Mouse (Mus musculus) regulatory T cell (primary cell): ENCODE measurements around the gene Skap2.

Experiments
- in situ Hi-C: fragments of 300-600 bp; cut with MboI, MseI; formaldehyde crosslinking; loops from one replicate; pipeline ENCODE4 v1.15.1; 2025; ENCODE audit warnings: high pct_unique_total_duplicates

Gene Skap2

GRCm38 (mm10) chr6:52012409-52013244, at the start of gene Skap2:
Skap2 (minus strand) TSS chr6:52012549.
- in situ Hi-C loops = no loop called here

DNA sequence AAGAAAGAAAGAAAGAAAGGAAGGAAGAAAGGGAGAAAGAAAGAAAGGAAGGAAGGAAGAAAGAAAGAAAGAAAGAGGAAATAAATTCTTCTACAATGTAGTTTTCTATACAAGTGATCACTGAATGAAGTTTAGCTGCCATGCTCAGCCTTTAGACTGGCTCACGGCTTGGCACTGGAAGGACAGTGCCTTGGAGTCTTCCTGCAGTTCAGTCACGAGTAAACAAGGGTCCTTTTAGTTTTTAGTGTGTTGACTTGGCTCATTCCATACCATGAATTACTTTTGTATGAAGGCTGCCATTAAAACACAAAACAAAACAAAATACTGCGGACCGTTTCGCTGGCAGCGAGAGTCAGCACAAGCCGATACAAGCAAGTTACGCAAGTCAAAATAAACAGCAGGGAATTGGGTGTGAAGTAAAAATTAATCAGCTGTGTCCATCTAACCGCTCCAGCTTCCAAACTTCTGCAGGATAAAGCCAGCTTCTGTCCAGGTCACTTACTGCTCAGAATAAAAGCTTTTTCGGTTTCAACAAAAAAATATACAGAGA, 46.6 kb upstream of the Skap2 start:
- in situ Hi-C loops = no loop called here

- in situ Hi-C loops = no loop called here
Observed at GRCm38 (mm10) chr6:52058120-52058519, 45.8 kb upstream of the Skap2 start.

DNA sequence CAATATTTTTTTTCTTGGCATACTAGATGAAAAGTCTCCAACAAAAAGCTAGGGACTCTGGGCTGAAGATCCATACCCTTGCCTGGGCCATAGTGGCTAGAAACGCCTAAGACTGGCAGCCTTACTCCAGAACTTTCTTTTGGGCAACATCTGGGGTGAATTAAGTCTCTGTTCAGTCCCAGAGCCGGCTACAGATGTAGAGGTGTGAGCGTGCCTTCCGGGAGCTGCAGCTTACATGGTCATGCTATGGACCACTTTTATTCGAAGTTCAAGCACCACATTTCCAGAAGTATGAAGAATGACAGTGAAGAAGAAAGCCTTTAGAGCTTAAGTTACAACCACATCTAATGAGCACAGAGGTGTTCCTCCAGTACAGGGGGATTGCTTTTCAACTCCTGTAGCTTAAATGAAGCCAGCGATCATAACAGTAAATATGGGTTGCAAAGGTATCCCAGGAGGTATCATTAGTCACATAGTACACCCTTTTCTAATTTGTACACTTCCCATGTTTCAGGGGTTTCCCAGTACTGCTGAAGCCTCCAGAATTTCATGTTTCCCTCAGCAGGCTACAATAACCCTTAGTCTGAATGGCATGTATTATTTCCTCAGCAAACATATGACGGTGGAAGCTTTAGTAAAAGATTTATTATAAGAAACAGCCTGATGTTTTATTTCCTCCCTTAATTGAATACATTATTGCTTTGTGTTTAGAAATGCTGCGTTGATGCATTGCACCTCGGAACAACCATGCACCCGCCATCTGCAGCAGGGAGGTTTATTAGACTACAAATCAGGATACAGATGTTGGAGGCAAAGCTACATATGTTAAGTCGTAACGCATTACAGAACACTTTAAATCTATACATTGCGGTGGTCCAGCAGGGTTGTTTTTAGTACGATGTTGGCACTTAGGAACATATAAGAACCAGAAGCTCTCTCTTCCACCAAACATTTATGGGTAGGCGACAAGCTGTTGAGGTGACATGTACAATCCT, 41.5 kb upstream of the Skap2 start:
- in situ Hi-C loops = no loop called here

- in situ Hi-C loops = no loop called here
Observed at GRCm38 (mm10) chr6:52050062-52050461, 37.7 kb upstream of the Skap2 start.

- in situ Hi-C loops = loop anchor here (5.0 kb wide), 1 partner anchor 263 kb away; no protein-coding TSS in a partner anchor
Observed at GRCm38 (mm10) chr6:52045517-52045916, 33.2 kb upstream of the Skap2 start.

DNA sequence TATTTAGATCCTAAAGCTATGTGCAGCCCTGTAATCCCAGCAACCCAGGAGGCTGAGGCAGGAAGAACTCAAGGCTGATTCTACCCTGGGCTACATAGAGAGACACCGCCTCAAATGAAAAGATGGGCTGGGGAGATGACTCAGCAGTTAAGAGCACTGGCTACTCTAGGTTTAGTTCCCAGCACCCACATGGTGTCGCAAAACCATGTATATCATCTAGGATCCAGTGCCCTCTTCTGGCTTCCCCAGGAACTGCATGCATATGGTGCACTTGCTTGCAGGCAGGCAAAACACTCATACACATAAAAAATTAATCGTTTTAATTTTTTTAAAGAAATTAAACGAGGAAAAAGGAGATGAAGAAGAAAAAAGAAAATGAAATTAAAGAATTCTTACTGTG, 23.7 kb upstream of the Skap2 start:
- in situ Hi-C loops = loop anchor here (10.0 kb wide), 1 partner anchor 161 kb away; no protein-coding TSS in a partner anchor

DNA sequence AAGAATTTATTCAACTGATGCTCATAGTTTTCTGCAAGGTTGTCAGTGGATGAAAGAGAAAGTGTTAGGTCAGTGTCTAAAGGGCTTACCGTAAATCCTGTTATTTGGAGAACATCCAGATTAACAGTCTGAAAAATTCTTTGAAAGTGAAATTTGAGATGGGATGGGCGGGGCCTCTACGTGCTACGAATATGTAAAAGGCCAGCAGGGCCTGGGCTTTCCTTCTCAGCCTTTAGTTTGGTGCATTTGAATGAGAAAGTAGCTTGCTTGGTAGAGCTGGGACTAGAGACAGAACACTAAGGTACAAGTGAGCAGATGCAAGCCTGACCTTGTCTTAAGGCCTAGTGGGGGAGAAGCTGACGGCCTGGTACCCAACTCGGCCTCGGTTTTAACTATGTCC, 18.8 kb upstream of the Skap2 start:
- in situ Hi-C loops = loop anchor here (10.0 kb wide), 1 partner anchor 156 kb away; no protein-coding TSS in a partner anchor

GRCm38 (mm10) chr6:52028131-52028530, 15.8 kb upstream of the Skap2 start:
- in situ Hi-C loops = no loop called here

DNA sequence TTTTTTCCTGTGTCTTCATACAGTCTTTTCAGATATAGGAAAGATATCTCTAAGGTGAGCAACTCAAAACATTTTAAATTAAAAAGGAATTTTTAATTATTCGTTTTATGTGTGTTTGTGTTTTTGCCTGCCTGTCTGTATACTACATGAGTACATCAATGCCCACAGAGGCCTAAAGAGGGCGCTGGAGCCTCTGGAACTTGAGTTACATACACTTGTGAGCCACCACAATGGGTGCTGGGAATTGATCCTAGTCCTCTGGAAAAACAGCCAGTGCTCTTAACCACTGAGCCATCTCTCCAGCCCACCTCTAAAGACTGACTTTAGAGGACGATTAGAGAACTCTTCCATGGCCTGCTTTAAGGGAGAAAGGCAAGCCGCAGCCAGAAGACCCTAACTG, 14.8 kb upstream of the Skap2 start:
- in situ Hi-C loops = no loop called here

GRCm38 (mm10) chr6:52026281-52026680, 13.9 kb upstream of the Skap2 start:
- in situ Hi-C loops = no loop called here

- in situ Hi-C loops = no loop called here
Observed at GRCm38 (mm10) chr6:52024730-52025129, 12.4 kb upstream of the Skap2 start.

- in situ Hi-C loops = no loop called here
Observed at GRCm38 (mm10) chr6:52022363-52022762, 10.0 kb upstream of the Skap2 start.

- in situ Hi-C loops = no loop called here
Observed at GRCm38 (mm10) chr6:52020276-52020675, 7.9 kb upstream of the Skap2 start.

- in situ Hi-C loops = no loop called here
Observed at GRCm38 (mm10) chr6:52013245-52013945, 1.0 kb upstream of the Skap2 start.

DNA sequence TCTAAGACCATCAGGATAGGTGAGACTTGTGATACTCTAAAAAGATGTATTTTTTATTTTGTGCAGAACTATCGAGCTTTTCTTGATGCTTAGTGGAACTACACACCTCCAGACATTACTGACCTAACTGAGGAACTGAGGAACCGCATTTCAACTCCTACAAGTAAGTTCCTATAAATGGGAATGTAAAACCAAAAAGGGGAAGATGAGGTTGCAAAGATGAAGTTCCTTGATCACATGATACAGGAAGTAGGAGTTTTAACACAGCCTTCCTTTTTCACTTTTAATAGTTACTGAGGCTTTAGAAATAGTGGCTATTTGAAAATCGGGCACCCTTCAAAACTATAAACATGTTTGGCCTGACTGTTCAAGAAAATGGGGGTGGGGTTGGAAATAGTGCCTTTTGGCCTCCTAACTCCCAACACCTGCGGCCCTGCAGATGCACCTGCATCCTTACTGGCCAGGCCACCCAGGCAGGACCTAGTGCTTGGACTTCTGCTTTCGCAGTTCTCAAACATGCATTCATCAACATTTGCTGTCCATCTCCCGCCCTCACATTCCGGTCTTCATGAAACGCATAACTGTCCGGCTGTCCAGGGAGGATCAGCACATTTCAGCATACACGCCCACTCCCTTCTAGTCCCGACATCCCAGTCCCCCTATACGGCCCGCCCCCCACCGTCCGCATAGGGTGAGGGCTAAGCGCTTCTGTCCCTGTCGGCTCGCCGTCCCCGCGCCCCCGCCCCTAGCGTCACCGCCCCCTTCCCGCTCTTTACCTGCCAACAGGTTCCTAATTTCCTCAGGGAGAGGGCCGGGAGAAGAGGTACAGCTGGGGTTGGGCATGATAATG, 565 bp downstream of the Skap2 start:
- in situ Hi-C loops = no loop called here

- in situ Hi-C loops = loop anchor here (5.0 kb wide), 1 partner anchor 218 kb away; no protein-coding TSS in a partner anchor
Observed at GRCm38 (mm10) chr6:52009385-52009784, 3.0 kb downstream of the Skap2 start.

DNA sequence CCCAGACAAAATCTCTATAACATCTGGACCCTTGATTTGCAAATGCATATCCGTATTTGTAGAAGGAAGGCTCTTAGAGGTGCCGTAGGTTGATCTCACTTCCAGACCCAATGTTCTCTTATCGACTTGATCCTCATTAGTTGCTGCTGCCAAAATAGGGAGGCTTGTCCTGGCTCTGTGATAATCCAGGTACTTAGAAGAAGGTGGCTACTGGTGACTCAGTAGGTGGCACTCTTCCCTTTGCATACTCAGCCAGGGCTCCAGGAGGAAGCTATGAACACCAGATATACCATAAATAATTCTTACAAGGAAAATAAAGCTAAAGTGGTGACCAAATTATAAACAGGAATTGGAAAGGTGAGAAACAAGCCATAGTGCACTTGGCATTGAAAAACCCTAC, 3.6 kb downstream of the Skap2 start:
- in situ Hi-C loops = loop anchor here (5.0 kb wide), 1 partner anchor 219 kb away; no protein-coding TSS in a partner anchor

GRCm38 (mm10) chr6:52006649-52007218, 5.6 kb downstream of the Skap2 start:
- in situ Hi-C loops = loop anchor here (5.0 kb wide), 1 partner anchor 221 kb away; no protein-coding TSS in a partner anchor
